Mouse (Mus musculus): ENCODE measurements around the gene Arhgap23.

Gene Arhgap23

DNA sequence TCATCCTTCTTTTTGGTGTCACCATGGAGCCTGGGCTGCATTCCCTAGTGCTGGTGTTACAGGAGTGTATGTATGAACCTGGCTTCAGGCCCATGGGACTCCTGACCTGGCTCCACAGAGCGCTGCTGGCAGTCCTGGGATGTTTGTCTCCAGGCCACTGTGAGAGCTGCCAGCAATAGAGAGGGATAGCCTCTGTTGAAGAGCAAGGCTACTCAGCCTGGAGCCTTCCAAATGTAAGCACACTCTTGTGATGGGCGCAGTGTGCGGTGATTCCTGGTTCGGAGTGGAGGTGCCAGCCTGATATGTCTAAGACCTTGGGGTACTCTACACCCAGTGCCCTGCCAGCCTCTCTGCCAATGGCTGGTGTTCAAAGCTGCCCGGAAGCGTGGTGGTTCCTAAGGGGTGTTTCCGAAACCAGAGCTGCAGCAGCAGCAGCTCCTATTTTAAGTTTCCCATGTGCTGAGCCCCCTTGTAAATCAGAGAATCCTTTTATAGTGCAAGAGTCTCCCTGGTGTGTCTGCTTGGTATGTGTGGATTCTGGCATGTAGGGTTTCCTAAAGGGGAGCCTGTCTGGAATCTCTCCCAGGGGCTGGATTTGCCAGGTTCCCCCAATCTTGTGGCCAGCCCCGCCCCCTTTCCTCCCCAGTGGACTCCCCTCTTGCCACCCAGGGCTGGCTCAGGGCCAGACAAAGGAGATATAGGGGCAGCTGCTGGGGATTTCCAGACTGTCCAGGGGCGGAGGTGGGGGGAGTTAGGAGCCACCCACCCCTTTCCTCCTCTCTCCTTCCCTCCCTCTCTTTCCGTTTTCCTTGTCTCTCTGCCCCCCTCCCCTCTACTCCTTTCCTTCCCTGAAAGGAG is 9.0 kb upstream of the Arhgap23 start:
- peak; percentile 79 to 85 for DNase-seq

DNA sequence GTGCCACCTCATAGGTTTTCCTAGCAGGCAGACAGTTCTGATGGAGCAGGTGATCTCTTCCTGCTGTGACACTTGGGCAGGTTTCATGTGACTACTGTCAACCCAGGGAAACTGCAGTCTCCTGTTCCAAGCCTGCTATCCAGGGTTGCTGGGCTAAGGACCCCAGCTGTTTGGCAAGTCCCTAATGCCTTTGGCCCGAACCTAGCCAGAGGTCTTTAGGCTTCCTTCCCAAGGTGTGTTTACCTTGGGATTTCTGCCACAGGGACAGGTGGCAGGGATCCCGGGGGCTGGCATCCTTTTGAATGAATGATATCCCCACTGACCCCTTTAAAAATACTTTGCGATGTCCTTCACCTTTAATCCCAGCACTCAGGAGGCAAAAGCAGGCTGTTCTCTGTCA is 7.9 kb upstream of the Arhgap23 start:
- DNase-seq = no peak

DNA sequence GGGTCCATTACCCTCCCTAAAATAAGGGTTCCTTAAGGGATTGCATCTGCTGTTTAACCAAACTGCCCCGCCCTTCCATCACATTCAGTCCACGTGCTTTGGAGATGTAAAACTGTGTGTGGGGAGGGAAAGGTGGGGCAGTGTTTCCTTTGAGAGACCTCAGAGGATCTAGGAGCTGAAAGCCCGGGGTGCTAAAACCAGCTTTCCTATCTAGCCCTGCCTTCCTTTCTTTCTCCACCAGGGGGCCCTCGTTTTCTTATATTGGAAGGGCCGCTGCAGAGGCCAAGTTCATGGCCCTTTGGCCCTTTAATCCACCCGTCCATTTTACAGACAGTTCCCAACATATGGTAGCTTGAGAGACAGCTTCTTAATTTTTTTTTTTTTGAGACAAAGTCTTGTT is 7.2 kb upstream of the Arhgap23 start:
- DNase-seq = peak; percentile 85 to 93

DNA sequence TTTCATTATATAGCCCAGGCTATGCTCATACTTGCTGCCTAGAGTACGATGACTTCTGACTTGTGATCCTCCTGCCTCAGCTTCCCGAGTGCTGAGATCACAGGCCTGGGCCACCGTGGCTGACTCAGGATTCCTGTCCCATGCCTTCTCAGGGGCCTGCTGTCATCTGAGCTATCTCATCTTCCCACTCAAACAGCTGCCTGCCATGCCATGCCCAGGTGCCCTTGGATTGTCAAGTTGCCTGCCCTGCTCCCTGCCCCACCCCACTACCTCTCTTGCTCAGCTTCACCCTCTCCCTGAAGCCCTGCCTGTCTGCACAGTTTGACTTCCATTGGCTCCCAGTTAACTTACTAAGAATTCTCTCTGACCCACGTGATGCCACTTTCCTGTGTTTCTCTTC is 4.4 kb upstream of the Arhgap23 start:
- DNase-seq = no peak

DNA sequence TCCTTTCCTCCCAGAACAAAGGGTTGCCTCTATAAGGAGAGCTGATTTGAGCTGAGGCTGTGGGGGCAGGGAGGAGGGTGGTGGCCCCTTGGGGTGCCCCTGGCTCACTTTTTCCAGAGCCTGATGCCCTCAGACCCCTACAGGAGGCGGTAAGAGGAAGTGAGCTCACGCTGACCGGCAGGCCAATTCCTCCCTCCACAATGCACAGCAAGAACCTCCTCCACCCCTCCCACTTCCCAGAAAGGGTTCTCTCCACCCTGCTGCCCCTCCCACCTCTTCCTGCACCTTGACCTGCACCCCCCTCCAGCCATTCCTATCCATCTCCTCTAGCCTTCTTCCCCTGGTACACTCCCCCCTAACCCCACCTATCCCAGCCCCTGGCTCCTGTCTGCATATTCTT is 3.2 kb upstream of the Arhgap23 start:
- peak; percentile 49 to 51 for DNase-seq

DNA sequence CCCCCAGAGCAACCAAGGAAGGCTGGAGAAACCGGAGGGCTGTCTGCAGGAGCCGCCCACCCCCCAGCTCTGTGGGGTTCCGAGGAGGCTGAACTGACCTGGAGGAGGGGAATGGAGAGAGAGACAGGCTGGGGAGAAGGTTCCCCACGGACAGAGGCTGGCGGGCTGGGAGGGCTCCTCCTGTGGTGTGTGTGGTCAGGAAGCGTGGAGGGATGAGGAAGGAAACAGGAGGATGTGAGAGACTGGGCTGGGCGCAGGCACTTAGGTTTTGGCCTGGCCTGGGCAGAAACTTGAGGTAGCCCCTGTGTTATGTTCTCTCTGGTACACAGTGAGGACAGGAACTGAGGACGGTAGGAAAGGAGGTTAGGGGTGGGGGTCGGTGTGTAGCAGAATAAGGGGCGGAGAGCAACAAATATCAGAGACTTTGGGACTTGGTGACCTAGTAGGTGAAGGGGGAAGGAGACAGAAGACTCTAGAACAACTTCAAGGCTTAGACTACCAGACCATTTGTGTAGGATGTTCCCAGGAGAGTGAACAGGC is 2.5 kb upstream of the Arhgap23 start:
- DNase-seq = no peak

DNA sequence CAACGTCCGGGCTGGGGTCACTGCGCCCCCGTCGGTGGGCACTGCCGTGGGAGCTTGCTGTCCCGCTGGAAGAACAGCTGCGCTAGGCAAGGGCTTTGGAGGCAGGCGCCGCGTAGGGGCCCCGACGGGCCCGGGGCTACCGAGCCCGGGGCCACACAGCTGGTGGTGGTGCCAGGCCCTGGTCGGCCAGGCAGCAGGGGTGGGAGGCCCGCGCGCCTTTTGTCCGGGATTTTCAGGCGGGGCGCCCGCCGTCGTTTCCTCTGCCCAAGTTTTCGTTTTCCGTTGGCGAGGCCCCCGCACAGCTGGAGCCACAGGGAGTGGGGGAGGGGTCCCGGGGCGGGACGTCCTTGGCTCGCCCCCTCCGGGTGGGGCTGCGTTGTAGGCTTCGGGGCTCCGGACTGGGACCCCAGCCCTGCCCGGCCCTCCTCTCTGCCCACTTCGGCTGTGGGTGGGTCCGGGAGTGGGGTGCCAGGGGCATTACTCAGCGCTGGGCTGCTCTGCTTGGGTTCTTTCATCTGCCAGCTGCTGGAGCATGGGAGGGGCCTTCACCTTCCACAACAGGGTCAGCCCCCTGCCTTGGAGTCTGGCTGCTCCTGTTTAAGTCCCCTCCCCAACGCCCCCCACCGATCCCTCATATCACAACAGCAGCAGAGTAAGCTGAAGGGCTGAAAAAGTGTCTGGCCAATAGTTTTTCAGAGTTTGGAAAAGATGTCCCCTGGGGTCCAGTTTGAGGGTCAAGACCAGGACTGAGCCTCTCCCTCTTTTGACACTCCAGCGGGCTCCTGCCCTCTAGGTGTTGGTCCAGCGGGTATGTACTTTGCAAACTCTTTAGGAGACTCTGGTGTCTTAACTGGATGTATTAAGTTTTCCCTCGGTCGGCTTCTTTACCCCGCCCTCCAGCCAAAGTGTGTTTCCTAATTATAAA is 641 bp downstream of the Arhgap23 start:
- peak; percentile 45 to 67 for DNase-seq

DNA sequence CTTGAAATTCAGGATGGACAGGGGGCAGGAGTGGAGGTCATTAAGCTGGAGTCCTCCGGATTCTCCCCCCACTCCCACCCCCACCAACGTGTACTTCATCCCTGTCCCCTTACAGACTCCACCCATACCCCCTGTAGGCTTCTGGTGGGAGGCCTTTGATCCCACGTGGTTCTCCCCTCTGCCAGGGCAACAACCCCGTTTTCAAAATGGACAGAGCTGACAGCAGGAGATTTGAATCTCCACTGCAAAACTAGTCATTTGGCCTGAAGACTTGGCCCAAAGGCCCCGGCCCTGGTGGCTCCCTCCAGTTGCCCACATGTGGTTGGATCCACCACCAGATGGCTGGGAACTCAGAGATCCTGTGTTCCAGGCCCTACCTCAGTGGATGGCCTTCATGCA is 1.3 kb downstream of the Arhgap23 start:
- no peak for DNase-seq

DNA sequence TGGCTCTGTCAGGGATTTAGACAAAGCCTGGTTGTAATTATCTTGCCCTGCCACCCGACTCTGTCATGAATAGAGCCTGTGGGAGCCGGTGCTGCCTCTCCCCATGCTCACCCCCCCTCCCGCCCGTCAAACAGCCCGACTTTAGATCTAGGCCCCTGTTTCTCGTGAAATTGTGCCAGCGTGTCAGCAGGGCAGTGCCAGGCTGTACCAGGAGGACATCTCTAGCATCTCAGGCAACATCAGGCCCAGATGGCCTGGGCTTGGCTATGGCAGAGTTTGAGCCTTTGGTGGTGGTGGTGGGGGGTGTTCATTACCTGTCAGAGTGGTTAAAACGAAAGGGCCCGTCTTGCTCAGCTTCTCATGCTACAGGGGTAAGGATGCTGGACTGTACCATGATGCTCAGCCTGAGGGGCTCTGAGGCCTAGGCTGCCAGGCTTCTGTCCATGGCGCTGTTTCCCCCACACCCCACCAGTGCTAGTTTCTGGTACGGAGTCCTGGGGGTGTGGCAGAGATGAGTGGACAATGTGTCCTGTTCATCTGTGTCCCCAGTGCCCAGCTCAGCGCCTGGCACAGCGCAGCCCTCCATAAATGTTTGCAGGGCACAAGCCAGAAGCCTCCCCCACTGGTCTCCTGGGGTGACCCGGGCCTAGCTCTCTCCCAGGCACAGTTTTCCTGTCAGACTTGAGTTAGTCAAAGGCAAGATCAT is 3.7 kb downstream of the Arhgap23 start:
- no peak for DNase-seq

DNA sequence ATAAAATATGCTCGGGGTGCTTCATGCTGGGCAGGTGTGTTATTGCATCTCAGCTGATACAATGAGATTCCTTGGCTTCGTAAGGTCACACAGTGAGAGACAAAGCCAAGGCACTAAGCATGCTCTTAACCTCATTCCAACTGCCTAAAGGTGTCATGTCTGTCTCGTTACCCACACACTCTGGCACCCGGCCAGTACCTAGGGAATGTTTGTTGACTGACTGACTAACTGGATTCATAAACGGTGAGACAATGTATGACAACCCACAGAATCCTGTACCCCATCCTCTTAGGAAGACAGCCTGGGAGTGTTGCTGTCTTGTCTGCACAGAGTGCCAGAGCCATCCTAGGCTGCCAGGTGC is 4.2 kb downstream of the Arhgap23 start:
- DNase-seq = no peak

DNA sequence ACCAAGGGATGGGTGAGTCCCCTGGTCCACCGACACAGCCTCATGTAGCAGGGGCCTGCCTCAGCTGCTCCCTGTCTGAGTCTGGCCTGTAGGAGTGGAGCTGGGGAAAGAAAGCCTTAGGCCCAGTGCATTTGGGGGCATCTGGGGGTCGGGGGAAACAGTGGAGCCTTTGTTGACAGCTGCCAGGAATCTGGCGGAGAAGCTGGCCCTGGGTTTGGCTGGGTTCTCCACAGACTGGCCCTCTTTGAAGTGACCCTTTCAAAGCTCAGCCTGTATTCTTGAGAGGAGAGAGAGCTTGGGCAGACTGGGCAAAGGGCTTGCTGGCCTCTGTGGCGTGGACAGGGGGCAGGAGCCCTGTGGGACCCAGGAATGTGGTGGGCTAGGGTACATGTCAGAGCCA is 7.2 kb downstream of the Arhgap23 start:
- DNase-seq = no peak

DNA sequence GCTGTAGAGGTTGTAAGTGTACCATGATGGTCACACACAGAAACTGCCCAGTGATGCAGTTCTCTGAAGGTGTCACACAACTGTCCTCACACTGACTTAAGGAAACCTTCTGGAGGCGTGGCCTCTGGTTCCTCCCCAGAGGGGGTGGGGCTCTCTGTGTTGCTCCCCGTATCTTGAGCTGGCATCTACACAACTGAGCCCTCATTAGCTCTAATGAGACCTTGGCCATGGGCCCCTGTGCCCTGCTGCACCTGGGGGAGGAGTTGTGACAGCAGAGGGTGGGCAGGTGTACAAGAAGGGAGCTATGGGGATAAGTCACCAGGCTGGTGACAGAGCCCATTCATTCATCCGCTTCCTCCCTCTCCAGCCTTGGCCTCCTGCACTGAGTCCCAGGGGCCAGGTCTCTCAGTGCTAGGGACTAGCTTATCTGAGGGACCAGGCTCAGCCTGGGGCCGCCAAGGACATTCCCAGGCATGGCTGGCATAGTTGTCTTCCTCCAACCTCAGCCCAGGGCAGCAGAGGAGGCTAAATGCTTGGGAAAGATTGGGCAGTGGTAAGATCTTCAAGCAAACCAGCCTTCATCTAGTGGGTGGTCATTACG is 8.9 kb downstream of the Arhgap23 start:
- no peak for DNase-seq

DNA sequence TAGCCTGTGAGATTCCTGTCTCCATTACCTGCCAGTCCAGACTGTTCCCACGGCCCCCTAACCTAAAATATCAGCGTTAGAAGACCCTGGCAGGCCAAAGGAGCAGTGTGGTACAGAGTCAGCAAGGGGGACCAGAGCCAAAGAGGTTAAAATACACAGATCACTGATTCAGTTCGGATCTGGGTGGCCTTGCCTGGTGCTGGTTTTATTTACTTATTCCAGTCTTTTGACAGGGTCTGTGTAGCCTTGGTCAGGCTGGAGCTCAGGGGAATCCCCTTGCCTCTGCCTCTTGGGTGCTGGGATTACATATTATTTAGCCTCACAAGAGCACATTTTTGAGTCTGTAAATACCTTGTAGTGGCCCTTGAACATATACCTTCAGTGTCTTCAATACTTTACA is 9.5 kb downstream of the Arhgap23 start:
- DNase-seq = no peak

DNA sequence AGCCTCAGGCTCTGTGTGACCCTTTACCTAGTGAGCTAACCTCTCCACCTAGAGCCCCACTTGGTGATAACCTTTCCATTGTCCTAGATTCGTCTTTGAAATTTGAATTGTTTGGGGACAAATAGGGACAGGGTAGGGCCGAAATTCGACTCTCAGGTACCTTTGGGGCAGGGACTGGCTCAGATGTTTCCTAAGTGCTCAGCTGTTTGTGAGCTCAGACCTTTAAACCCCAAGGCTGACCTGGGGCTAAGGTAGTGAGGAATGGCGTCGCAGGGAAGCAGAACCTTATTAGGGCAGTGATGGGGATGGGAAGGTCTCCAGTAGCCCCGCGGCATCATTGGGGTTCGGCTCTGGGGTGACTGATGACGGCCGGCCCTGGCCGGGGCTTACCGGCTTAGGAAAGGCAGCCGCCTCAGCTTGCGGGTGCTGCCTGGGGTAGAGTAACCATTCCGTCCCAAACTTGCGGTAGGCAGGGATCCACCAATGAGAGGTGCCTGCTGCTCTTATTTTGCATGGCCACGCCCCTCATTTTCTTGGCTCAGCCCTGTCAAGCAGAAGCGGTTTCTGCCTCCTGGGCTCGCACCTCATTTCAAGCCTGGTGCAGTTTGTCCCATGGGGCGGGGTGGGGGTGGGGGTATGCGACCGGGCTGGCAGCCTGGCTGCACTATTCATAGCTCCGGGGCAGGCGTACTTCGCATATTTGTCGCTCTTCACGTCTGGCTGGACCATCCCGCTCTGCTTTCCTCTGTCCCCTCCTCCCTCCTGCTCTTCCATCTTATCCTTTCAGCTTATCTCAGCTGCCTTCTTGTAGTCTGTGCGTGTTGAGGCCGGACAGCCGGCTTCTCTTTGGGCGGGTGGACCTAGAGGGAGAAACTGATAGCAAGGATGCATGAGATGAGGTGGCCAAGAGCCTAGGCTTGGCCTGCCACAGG is 12.7 kb downstream of the Arhgap23 start:
- DNase-seq = peak; percentile 87 to 89

DNA sequence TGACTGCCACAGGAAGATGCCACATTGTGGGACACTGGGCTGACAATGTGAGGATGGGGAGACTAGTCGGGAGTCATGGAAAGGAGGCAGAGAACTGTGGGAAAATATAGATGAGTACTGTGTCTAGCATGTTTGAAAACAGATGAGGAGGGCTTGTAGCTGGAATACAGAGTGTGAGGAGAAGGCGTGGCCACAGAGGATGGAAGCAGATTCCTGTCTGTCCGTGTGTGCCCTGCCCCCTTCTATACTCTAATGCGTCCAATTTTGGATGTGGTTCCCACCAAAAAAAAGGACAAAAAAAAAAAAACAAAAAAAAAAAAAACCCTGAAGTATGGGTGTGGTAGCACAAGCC is 13.4 kb downstream of the Arhgap23 start:
- DNase-seq = no peak

DNA sequence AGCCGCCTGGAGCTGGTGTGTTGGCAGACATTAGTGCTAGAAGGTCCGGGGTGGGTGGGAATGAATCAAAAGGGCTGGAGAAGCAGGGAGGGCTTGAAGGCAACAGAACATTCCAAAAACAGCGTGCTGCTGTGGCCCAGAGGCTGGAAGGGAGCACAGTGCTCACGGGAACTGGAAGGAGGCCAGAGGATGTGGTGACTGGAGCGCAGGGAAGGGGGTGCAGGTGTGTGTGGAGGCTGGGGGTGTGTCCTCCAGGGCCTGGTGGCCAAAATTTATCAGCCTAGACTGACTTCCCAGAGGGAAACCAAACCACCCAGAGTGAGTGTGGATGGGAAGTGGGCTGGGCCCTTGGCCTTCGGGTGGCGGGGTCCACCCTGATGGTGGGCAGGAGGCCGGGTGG is 14.3 kb downstream of the Arhgap23 start:
- DNase-seq = no peak

DNA sequence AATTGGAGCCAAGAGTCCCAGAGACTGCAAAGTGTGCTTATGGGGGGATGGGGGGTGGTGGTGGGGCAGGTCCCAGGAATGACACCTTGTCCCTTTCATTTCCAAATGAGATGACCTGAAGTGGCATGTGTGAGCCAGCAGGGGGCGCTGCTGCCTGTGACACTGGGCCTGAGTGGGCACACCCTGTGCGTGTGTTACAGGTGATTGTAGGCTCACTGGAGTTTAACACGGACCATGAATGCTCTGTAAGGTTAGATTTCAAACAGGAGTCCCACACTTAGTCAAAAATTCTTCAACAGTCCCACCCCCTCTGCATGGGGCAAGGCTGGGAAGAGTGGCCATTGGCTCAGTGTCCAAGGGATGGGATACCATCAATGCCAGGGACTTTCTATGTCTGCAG is 16.7 kb downstream of the Arhgap23 start:
- peak; percentile 56 to 85 for DNase-seq

DNA sequence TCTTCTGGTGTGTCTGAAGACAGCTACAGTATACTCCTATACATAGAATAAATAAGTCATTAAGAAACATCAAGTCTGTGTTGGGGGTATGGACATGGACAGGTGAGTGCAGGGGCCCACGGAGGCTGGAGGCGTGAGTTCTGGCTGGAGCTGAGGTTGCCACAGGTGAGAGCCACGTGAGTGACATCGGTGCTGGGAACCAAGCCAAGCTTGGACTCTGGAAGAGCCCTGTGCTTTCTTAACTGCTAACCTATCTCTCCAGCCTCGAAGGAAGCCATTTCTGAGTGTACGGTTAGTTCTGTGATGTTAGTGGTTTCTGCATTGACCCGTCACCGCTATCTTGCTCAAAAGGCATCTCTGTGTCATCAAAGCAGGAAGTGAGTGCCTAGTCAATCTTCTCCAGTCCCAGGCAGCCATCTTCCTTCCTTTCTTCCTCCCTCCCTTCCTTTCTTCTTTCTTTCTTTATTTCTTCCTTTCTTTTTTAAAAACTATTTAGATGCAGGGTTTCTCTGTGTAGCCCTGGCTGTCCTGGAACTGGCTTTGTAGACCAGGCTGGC is 17.7 kb downstream of the Arhgap23 start:
- peak in 1 of 2 experiments; percentile 71 for DNase-seq

DNA sequence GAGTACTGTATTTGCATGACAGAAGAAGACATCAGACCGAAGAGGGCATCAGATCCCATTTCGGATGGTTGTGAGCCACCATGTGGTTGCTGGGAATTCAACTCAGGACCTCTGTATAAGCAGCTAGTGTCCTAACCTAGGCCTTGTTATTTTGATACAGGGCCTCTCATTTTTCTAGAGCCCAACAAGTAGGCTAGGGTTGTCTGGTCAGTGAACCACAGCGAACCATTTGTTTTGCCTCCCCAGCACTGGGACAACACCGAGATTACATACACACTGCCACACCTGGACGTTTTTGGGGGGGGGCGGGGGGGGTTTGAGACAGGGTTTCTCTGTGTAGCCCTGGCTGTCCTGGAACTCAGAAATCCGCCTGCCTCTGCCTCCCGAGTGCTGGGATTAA is 18.8 kb downstream of the Arhgap23 start:
- no peak for DNase-seq

DNA sequence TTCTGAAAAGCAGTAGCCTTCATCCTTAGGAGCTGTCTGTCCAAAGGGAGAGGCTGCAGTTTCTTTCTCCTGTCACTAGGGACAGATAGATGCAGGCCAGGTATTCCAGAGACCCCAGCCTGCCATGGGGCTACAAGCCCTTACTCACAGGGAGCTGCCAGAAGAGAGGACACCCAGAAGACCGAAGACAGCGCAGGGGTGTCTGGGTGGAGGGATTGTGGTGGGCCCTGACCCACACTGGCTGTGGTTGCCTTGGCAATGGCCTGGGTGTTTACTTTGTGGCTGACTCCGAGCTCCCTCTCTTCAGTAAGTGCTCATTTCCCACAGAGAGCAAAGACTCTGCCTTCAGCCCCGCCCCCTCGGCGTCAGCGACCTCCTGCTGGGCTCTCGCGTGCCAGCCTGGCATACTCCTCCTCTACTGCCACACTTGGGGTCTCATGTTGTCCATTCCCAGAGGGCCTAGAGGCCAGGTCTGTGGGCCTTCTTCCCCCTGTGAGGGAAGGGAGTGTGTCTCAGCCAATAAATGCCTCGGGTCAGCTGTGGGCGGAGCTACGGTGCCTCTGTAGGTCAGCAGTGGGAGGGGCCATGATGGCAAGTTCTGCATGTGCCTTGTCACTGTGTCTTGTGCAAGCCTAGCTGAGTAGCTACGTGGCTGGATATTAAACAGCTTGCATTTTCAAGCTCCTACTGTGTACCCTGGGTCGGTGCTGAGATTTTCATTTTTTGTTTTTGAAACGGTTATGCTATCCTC is 19.5 kb downstream of the Arhgap23 start:
- DNase-seq = peak; percentile 92 to 93
